In genomic region chr12:112628928-112629721, GRCm38 (mm10) we compare ENCODE assay signal across 8 mouse cellular contexts. TPM values are rescaled to one million over a fixed set of nuclear protein-coding genes. Genes with fewer than 3 reads are reported as not detected.
DNase-seq lines count a peak whose midpoint lies in the region; ATAC-seq and TF ChIP-seq lines count a peak whose summit lies in the region.

No protein-coding gene starts in this region.

- ATAC-seq in forebrain, embryonic 11.5 days (replicated peaks; ENCODE audit: low FRiP score) = peak; percentile 81
- ATAC-seq in limb, embryonic 13.5 days (ENCODE audit: low FRiP score, low read depth) = peak; percentile 73
- peak; percentile 68 for ATAC-seq in midbrain, embryonic 13.5 days

- no peaks in the 10 kb centered on the region for H3K27me3 ChIP-seq in forebrain, embryonic 11.5 days (ENCODE audit: control insufficient read depth, insufficient read depth, low read length)
- no peaks in the 10 kb centered on the region for H3K27me3 ChIP-seq in limb, embryonic 13.5 days
- no peaks in the 10 kb centered on the region for H3K27me3 ChIP-seq in midbrain, embryonic 13.5 days
- H3K27me3 ChIP-seq in thymus, adult 2 months (ENCODE audit: control insufficient read depth, insufficient read depth, low read length) = no peaks in the 10 kb centered on the region

- peak; percentile 42 to 64 for DNase-seq in layer of hippocampus, adult 8-10 months (ENCODE audit: low spot score in 2 of 2)
- DNase-seq in layer of hippocampus, postnatal 25 days (ENCODE audit: extremely low spot score in 1 of 2, low spot score in 1 of 2) = no peak
- DNase-seq in adrenal gland, adult 18-20 months (ENCODE audit: low spot score in 2 of 2) = peak; percentile 53 to 64
- DNase-seq in forebrain, embryonic 11.5 days (ENCODE audit: low spot score) = peak; percentile 77
- DNase-seq in heart, postnatal 4 days = peak; percentile 69
- DNase-seq in thymus, adult 2 months = peak; percentile 73

- H3K9me3 ChIP-seq in forebrain, embryonic 11.5 days (ENCODE audit: control insufficient read depth, low read length) = no peaks in the 10 kb centered on the region
- no peaks in the 10 kb centered on the region for H3K9me3 ChIP-seq in limb, embryonic 13.5 days
- no peaks in the 10 kb centered on the region for H3K9me3 ChIP-seq in midbrain, embryonic 13.5 days

- TF ChIP-seq CTCF in thymus, adult 2 months (IDR thresholded peaks at IDR 0.05; ENCODE audit: borderline replicate concordance, control insufficient read depth, extremely low read depth, insufficient read depth, low read length, poor library complexity) = no peak

- peak overlapping the region; percentile 42 for H3K4me2 ChIP-seq in forebrain, embryonic 11.5 days (ENCODE audit: low read depth, low read length, severe bottlenecking)
- peak overlapping the region; percentile 55 for H3K4me2 ChIP-seq in limb, embryonic 13.5 days (replicated peaks)
- peak overlapping the region; percentile 47 for H3K4me2 ChIP-seq in midbrain, embryonic 13.5 days (replicated peaks)

- H3K9ac ChIP-seq in forebrain, embryonic 11.5 days (ENCODE audit: low read length) = peak overlapping the region; percentile 17; the same call in 1 of the 2 replicates
- peak overlapping the region; percentile 25; the same call in 1 of the 2 replicates for H3K9ac ChIP-seq in limb, embryonic 13.5 days
- H3K9ac ChIP-seq in midbrain, embryonic 13.5 days (replicated peaks) = 0 out of 2 replicates have a peak overlapping the region, but pooled peaks have one; percentile 28

- H3K4me3 ChIP-seq in forebrain, embryonic 11.5 days (ENCODE audit: low read depth, low read length) = peak overlapping the region; percentile 6; the same call in 1 of the 2 replicates
- H3K4me3 ChIP-seq in limb, embryonic 13.5 days = peak overlapping the region; percentile 32
- peak overlapping the region; percentile 15; the same call in 1 of the 2 replicates for H3K4me3 ChIP-seq in midbrain, embryonic 13.5 days (replicated peaks)
- H3K4me3 ChIP-seq in thymus, adult 2 months (ENCODE audit: control insufficient read depth, insufficient read depth, low read length) = peak overlapping the region; percentile 17

- 38% methylated on average over 19 of the region's 19 CpGs for WGBS in forebrain, embryonic 11.5 days
- WGBS in limb, embryonic 13.5 days = 37% methylated on average over 19 of the region's 19 CpGs
- 35% methylated on average over 19 of the region's 19 CpGs for WGBS in midbrain, embryonic 13.5 days
- WGBS in thymus, adult 2 months = 21% methylated on average over 19 of the region's 19 CpGs

- peaks cover 4% of the 10 kb centered on the region; the same call in 1 of the 2 replicates for H3K4me1 ChIP-seq in forebrain, embryonic 11.5 days (replicated peaks; ENCODE audit: control insufficient read depth, insufficient read depth, low read length)
- H3K4me1 ChIP-seq in limb, embryonic 13.5 days = peaks cover 15% of the 10 kb centered on the region
- H3K4me1 ChIP-seq in midbrain, embryonic 13.5 days (replicated peaks) = peaks cover 11% of the 10 kb centered on the region
- peaks cover 36% of the 10 kb centered on the region for H3K4me1 ChIP-seq in thymus, adult 2 months (replicated peaks; ENCODE audit: control insufficient read depth, insufficient read depth, low read length)

- H3K36me3 ChIP-seq in forebrain, embryonic 11.5 days (ENCODE audit: control insufficient read depth, insufficient read depth, low read length) = no peaks in the 10 kb centered on the region
- H3K36me3 ChIP-seq in limb, embryonic 13.5 days = no peaks in the 10 kb centered on the region
- H3K36me3 ChIP-seq in midbrain, embryonic 13.5 days = no peaks in the 10 kb centered on the region
- H3K36me3 ChIP-seq in thymus, adult 2 months (ENCODE audit: control insufficient read depth, insufficient read depth, low read length) = no peaks in the 10 kb centered on the region

- no peak for TF ChIP-seq POLR2A in thymus, adult 2 months (IDR thresholded peaks at IDR 0.05; ENCODE audit: control insufficient read depth, extremely low read depth, insufficient read depth, low read length, poor library complexity)

- no peak overlapping the region for H3K27ac ChIP-seq in forebrain, embryonic 11.5 days (ENCODE audit: low read depth, low read length)
- H3K27ac ChIP-seq in limb, embryonic 13.5 days = peak overlapping the region; percentile 33; the same call in 1 of the 2 replicates
- no peak overlapping the region for H3K27ac ChIP-seq in midbrain, embryonic 13.5 days
- H3K27ac ChIP-seq in thymus, adult 2 months (ENCODE audit: control insufficient read depth, insufficient read depth, low read length) = no peak overlapping the region

RNA-seq across cellular contexts. Expression of gene Adssl1, which starts 9.3 kb away (rescaled TPM):
- total RNA-seq in layer of hippocampus, adult 8-10 months (2022) = 10 to 100 TPM in 3 of 4 experiments, 1 to 10 TPM in 1; 9.6 to 30.4 (median 20.8) TPM
- 10 to 100 TPM; 11.4 to 12.9 TPM for total RNA-seq in layer of hippocampus, postnatal 25 days (2021)
- 10 to 100 TPM; 17.1 to 31.3 TPM for total RNA-seq in adrenal gland, adult 18-20 months (2021)
- polyA plus RNA-seq in forebrain, embryonic 11.5 days (2014; fragmentation: Nextera tagmentation; extraction: Ambion mirVana) = 1.9 and 2.1 TPM in 2 replicates
- total RNA-seq in heart, postnatal 4 days (2021) = 100 to 1,000 TPM; 135 to 137 TPM
- polyA plus RNA-seq in limb, embryonic 13.5 days (2015; fragmentation: Nextera tagmentation; extraction: Ambion mirVana) = 12.8 and 14.7 TPM in 2 replicates
- polyA plus RNA-seq in midbrain, embryonic 13.5 days (2015; fragmentation: Nextera tagmentation; extraction: Ambion mirVana) = 1.1 and 1.5 TPM in 2 replicates
- polyA plus RNA-seq in thymus, adult 2 months (2012; rRNA removed) = 10.9 and 14.2 TPM in 2 replicates

RNA-seq across cellular contexts. Expression of gene Siva1, which starts 15.4 kb away (rescaled TPM):
- 10 to 100 TPM; 20.8 to 23.5 (median 22.1) TPM for total RNA-seq in layer of hippocampus, adult 8-10 months (2022)
- total RNA-seq in layer of hippocampus, postnatal 25 days (2021) = 10 to 100 TPM; 20.0 to 21.9 TPM
- 10 to 100 TPM; 36.6 to 43.6 TPM for total RNA-seq in adrenal gland, adult 18-20 months (2021)
- 227 and 257 TPM in 2 replicates for polyA plus RNA-seq in forebrain, embryonic 11.5 days (2014; fragmentation: Nextera tagmentation; extraction: Ambion mirVana)
- 10 to 100 TPM; 39.9 to 43.2 TPM for total RNA-seq in heart, postnatal 4 days (2021)
- 246 and 251 TPM in 2 replicates for polyA plus RNA-seq in limb, embryonic 13.5 days (2015; fragmentation: Nextera tagmentation; extraction: Ambion mirVana)
- polyA plus RNA-seq in midbrain, embryonic 13.5 days (2015; fragmentation: Nextera tagmentation; extraction: Ambion mirVana) = 83.0 and 96.5 TPM in 2 replicates
- 131 and 134 TPM in 2 replicates for polyA plus RNA-seq in thymus, adult 2 months (2012; rRNA removed)

RNA-seq across cellular contexts. Expression of gene Inf2, which starts 40.5 kb away (rescaled TPM):
- 100 to 1,000 TPM; 111 to 121 (median 115) TPM for total RNA-seq in layer of hippocampus, adult 8-10 months (2022)
- 100 to 1,000 TPM; 116 to 146 TPM for total RNA-seq in layer of hippocampus, postnatal 25 days (2021)
- total RNA-seq in adrenal gland, adult 18-20 months (2021) = 10 to 100 TPM; 25.2 to 29.7 TPM
- polyA plus RNA-seq in forebrain, embryonic 11.5 days (2014; fragmentation: Nextera tagmentation; extraction: Ambion mirVana) = 1.6 and 2.4 TPM in 2 replicates
- 10 to 100 TPM; 18.6 to 19.7 TPM for total RNA-seq in heart, postnatal 4 days (2021)
- 4.2 and 5.5 TPM in 2 replicates for polyA plus RNA-seq in limb, embryonic 13.5 days (2015; fragmentation: Nextera tagmentation; extraction: Ambion mirVana)
- polyA plus RNA-seq in midbrain, embryonic 13.5 days (2015; fragmentation: Nextera tagmentation; extraction: Ambion mirVana) = 0.43 and 1.8 TPM in 2 replicates
- polyA plus RNA-seq in thymus, adult 2 months (2012; rRNA removed) = 26.3 and 26.8 TPM in 2 replicates

RNA-seq across cellular contexts. Expression of gene Akt1, which starts 45.6 kb away (rescaled TPM):
- total RNA-seq in layer of hippocampus, adult 8-10 months (2022) = 100 to 1,000 TPM; 153 to 162 (median 161) TPM
- total RNA-seq in layer of hippocampus, postnatal 25 days (2021) = 100 to 1,000 TPM; 147 to 158 TPM
- 100 to 1,000 TPM; 184 to 355 TPM for total RNA-seq in adrenal gland, adult 18-20 months (2021)
- polyA plus RNA-seq in forebrain, embryonic 11.5 days (2014; fragmentation: Nextera tagmentation; extraction: Ambion mirVana) = 99.4 and 123 TPM in 2 replicates
- 100 to 1,000 TPM; 352 to 392 TPM for total RNA-seq in heart, postnatal 4 days (2021)
- polyA plus RNA-seq in limb, embryonic 13.5 days (2015; fragmentation: Nextera tagmentation; extraction: Ambion mirVana) = 62.5 and 71.0 TPM in 2 replicates
- 55.9 and 61.1 TPM in 2 replicates for polyA plus RNA-seq in midbrain, embryonic 13.5 days (2015; fragmentation: Nextera tagmentation; extraction: Ambion mirVana)
- 220 and 229 TPM in 2 replicates for polyA plus RNA-seq in thymus, adult 2 months (2012; rRNA removed)

RNA-seq across cellular contexts. Expression of gene Zbtb42, which starts 49.5 kb away (rescaled TPM):
- total RNA-seq in layer of hippocampus, adult 8-10 months (2022) = 1 to 10 TPM in 3 of 4 experiments, under 1 TPM in 1; 0.98 to 2.2 (median 1.1) TPM
- under 1 TPM; 0.40 to 0.76 TPM for total RNA-seq in layer of hippocampus, postnatal 25 days (2021)
- total RNA-seq in adrenal gland, adult 18-20 months (2021) = 1 to 10 TPM; 4.5 to 6.9 TPM
- 4.4 and 5.3 TPM in 2 replicates for polyA plus RNA-seq in forebrain, embryonic 11.5 days (2014; fragmentation: Nextera tagmentation; extraction: Ambion mirVana)
- 10 to 100 TPM in 1 of 2 experiments, 1 to 10 TPM in 1; 10.0 to 10.1 TPM for total RNA-seq in heart, postnatal 4 days (2021)
- polyA plus RNA-seq in limb, embryonic 13.5 days (2015; fragmentation: Nextera tagmentation; extraction: Ambion mirVana) = 2.2 and 2.4 TPM in 2 replicates
- 2.8 and 3.3 TPM in 2 replicates for polyA plus RNA-seq in midbrain, embryonic 13.5 days (2015; fragmentation: Nextera tagmentation; extraction: Ambion mirVana)
- 15.9 and 17.8 TPM in 2 replicates for polyA plus RNA-seq in thymus, adult 2 months (2012; rRNA removed)

Comparison
In these comparisons a context has a peak if more than half of its experiments do, and no peak if none do; other contexts are left out.
1. DNase-seq: peak in layer of hippocampus, adult 8-10 months (2 of 2), adrenal gland, adult 18-20 months (2 of 2), forebrain, embryonic 11.5 days (single experiment), heart, postnatal 4 days (single experiment) and thymus, adult 2 months (single experiment); none in layer of hippocampus, postnatal 25 days (0 of 2).
2. RNA of gene Adssl1, which starts 9.3 kb away (total RNA-seq): 135 to 137 TPM in heart, postnatal 4 days; 17.1 to 31.3 TPM in adrenal gland, adult 18-20 months, 9.6 to 30.4 TPM in layer of hippocampus, adult 8-10 months and 11.4 to 12.9 TPM in layer of hippocampus, postnatal 25 days; every median in the first group is over 4 times any median in the second.
3. Peak in every context shown above with its lines, with median percentiles within 50 percentile points of each other: ATAC-seq, H3K4me2 ChIP-seq, H3K4me3 ChIP-seq and H3K9ac ChIP-seq.